Mouse (Mus musculus) heart, adult 2 months (tissue): Measurements from ENCODE around the gene Tm4sf5. TPM values are rescaled to one million over a fixed set of nuclear protein-coding genes. Genes with fewer than 3 reads are reported as not detected.

Source experiments
- DNase-seq, 2 experiments: peaks; one replicate each; pipeline ENCODE4 v3.0.0; 2021
- H3K27ac ChIP-seq: fragments of 200-600 bp; 2 replicates; pipeline ENCODE4 v1.8.1; 2022
- H3K27me3 ChIP-seq: fragments of 200-500 bp; 2 replicates; pipeline ENCODE4 v1.6.1; 2012; ENCODE audit warnings: mild to moderate bottlenecking, low read length, inconsistent platforms, mixed read lengths; ENCODE audit not compliant: control insufficient read depth, insufficient read depth
- H3K36me3 ChIP-seq: fragments of 200-500 bp; 2 replicates; pipeline ENCODE4 v1.6.1; 2012; ENCODE audit warnings: low read length, inconsistent platforms; ENCODE audit not compliant: control insufficient read depth, insufficient read depth
- H3K4me1 ChIP-seq: fragments of 200-500 bp; 2 replicates; pipeline ENCODE4 v1.6.1; 2011; ENCODE audit warnings: low read length; ENCODE audit not compliant: control insufficient read depth, insufficient read depth
- H3K4me3 ChIP-seq: fragments of 200-600 bp; 2 replicates; pipeline ENCODE4 v1.8.1; 2022
- H3K79me2 ChIP-seq: fragments of 200-500 bp; replicated peaks from 2 replicates; pipeline ENCODE4 v1.6.1; 2012; ENCODE audit warnings: mild to moderate bottlenecking, inconsistent platforms, low read length, moderate library complexity, mixed read lengths; ENCODE audit not compliant: control insufficient read depth, insufficient read depth
- H3K9ac ChIP-seq: fragments of 200-500 bp; 2 replicates; pipeline ENCODE4 v1.6.1; 2012; ENCODE audit warnings: low read depth, mild to moderate bottlenecking, control low read depth, inconsistent platforms, low read length, mixed read lengths
- CTCF ChIP-seq: fragments of 200-600 bp; IDR thresholded peaks from 2 replicates; pipeline ENCODE4 v1.8.1; 2022; ENCODE audit warnings: antibody characterized with exemption, mild to moderate bottlenecking, moderate library complexity
- EP300 ChIP-seq: fragments of 200-500 bp; IDR thresholded peaks from 2 replicates; pipeline ENCODE4 v1.6.1; 2011; ENCODE audit warnings: low read depth, low read length, control low read depth; ENCODE audit not compliant: insufficient read depth
- POLR2A ChIP-seq: fragments of 200-500 bp; IDR thresholded peaks from 2 replicates; pipeline ENCODE4 v1.6.1; 2011; ENCODE audit warnings: mild to moderate bottlenecking, low read depth, low read length, control low read depth; ENCODE audit not compliant: insufficient read depth
- WGBS: fragments of 180-500 bp; shearing (Covaris S2); methylation state at CpG from one replicate; pipeline ENCODE4 v1.1.7; 2018; 5-methylcytosine and 5-hydroxymethylcytosine counted together
- intact Hi-C: fragments of 180-260 bp; cut with DNase I; formaldehyde crosslinking; loops from one replicate; pipeline ENCODE4 v1.15.1; 2025
- polyA plus RNA-seq: library from polyadenylated mRNA; depleted of rRNA; stranded (reverse); fragments of >200 nt; gene quantifications from 2 replicates; pipeline ENCODE4 v1.2.3, GENCODE M21; 2012
- total RNA-seq, 2 experiments: library from RNA; stranded (reverse); gene quantifications; 2 replicates each; pipeline ENCODE4 v1.2.3; 2021

The Tm4sf5 gene
- total and polyA plus RNA-seq, 3 experiments = 1.2 to 1.5 (median 1.3) TPM

- intact Hi-C loops = loop anchor here (1.0 kb wide), 3 partner anchors 54 to 92 kb away; partner anchors contain the start of gene Arrb2
- WGBS = 17% methylated on average over 4 of the region's 4 CpGs
- no peaks in the 10 kb centered on the region for H3K79me2 ChIP-seq
- TF ChIP-seq POLR2A = no peak
- peak; percentile 88 for TF ChIP-seq CTCF
- 0 out of 2 replicates have a peak, but pooled peaks have one; percentile 49 for TF ChIP-seq EP300
- no peak overlapping the region for H3K4me3 ChIP-seq
- H3K27ac ChIP-seq = no peak overlapping the region
- H3K36me3 ChIP-seq = no peaks in the 10 kb centered on the region
- no peaks in the 10 kb centered on the region for H3K4me1 ChIP-seq
- no peak overlapping the region for H3K9ac ChIP-seq
- H3K27me3 ChIP-seq = no peaks in the 10 kb centered on the region
- peak; percentile 79 to 80 for DNase-seq
These were observed 1.3 kb downstream of the Tm4sf5 start for GRCm38 (mm10) chr11:70506385-70506784.

GRCm38 (mm10) chr11:70506962-70507515 is 2.0 kb downstream of the Tm4sf5 start:
- Histone ChIP-seq H3K4me3 (no peak overlapping the region), H3K27me3 (no peaks in the 10 kb centered on the region), H3K9ac (no peak overlapping the region), H3K27ac (no peak overlapping the region), H3K79me2 (no peaks in the 10 kb centered on the region), H3K36me3 (no peaks in the 10 kb centered on the region), H3K4me1 (no peaks in the 10 kb centered on the region)
- no peak for DNase-seq
- TF ChIP-seq POLR2A (no peak), CTCF (no peak), EP300 (no peak)
- intact Hi-C loops = loop anchor here (1.0 kb wide), 3 partner anchors 55 to 93 kb away; partner anchors contain the start of gene Arrb2
- 71% methylated on average over 7 of the region's 7 CpGs for WGBS

- Histone ChIP-seq H3K4me3 (no peak overlapping the region), H3K9ac (no peak overlapping the region), H3K36me3 (no peaks in the 10 kb centered on the region)
These were observed 4.9 kb downstream of the Tm4sf5 start for GRCm38 (mm10) chr11:70509753-70510564.

GRCm38 (mm10) chr11:70511242-70511641 is 6.2 kb downstream of the Tm4sf5 start:
- Histone ChIP-seq H3K36me3 (no peaks in the 10 kb centered on the region), H3K27ac (no peak overlapping the region), H3K9ac (no peak overlapping the region), H3K27me3 (no peaks in the 10 kb centered on the region), H3K4me1 (no peaks in the 10 kb centered on the region; the same call in 1 of the 2 replicates), H3K79me2 (no peaks in the 10 kb centered on the region), H3K4me3 (no peak overlapping the region)
- no peak for DNase-seq
- intact Hi-C loops = no loop called here
- WGBS = 80% methylated on average over 2 of the region's 2 CpGs
- TF ChIP-seq CTCF = no peak
- TF ChIP-seq EP300 = no peak
- no peak for TF ChIP-seq POLR2A

More at GRCm38 (mm10) chr11:70509753-70510564, 4.9 kb downstream of the Tm4sf5 start:
- H3K27me3 ChIP-seq = no peaks in the 10 kb centered on the region
- no peak overlapping the region for H3K27ac ChIP-seq
- 13% methylated on average over 19 of the region's 19 CpGs for WGBS
- peak in 1 of 2 experiments; percentile 48 for DNase-seq
- H3K4me1 ChIP-seq = no peaks in the 10 kb centered on the region; the same call in 1 of the 2 replicates
- H3K79me2 ChIP-seq = no peaks in the 10 kb centered on the region
- intact Hi-C loops = no loop called here
- TF ChIP-seq EP300 (no peak), CTCF (peak; percentile 69)

DNA sequence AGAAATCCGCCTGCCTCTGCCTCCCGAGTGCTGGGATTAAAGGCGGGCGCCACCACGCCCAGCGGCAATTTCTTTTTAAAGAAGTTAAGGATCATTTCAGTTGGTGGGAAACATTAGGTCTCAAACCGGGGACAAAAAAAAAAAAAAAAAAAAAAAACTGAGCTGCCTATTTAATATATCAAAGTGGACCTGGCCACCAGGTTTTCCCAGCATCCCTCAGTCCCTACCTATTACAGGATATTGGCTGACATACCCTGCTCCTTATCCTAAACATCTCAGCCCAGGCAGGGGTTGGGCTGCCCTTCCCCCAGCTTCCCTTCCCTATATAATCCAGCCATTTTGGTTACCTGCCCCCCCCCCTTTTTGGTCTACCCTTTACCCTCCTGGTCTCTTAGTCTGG is 6.8 kb downstream of the Tm4sf5 start:
- intact Hi-C loops = no loop called here
- H3K36me3 ChIP-seq = no peaks in the 10 kb centered on the region
- no peak overlapping the region for H3K9ac ChIP-seq
- no peak for DNase-seq
- H3K27ac ChIP-seq = no peak overlapping the region
- no peak overlapping the region for H3K4me3 ChIP-seq
- H3K4me1 ChIP-seq = no peaks in the 10 kb centered on the region; the same call in 1 of the 2 replicates
- TF ChIP-seq CTCF = no peak
- no peak for TF ChIP-seq POLR2A
- no peak for TF ChIP-seq EP300
- H3K27me3 ChIP-seq = no peaks in the 10 kb centered on the region
- WGBS = 93% methylated on average over 7 of the region's 7 CpGs
- no peaks in the 10 kb centered on the region for H3K79me2 ChIP-seq
